Mouse (Mus musculus): Measurements from ENCODE around the gene Gm20431.

The Gm20431 gene

DNA sequence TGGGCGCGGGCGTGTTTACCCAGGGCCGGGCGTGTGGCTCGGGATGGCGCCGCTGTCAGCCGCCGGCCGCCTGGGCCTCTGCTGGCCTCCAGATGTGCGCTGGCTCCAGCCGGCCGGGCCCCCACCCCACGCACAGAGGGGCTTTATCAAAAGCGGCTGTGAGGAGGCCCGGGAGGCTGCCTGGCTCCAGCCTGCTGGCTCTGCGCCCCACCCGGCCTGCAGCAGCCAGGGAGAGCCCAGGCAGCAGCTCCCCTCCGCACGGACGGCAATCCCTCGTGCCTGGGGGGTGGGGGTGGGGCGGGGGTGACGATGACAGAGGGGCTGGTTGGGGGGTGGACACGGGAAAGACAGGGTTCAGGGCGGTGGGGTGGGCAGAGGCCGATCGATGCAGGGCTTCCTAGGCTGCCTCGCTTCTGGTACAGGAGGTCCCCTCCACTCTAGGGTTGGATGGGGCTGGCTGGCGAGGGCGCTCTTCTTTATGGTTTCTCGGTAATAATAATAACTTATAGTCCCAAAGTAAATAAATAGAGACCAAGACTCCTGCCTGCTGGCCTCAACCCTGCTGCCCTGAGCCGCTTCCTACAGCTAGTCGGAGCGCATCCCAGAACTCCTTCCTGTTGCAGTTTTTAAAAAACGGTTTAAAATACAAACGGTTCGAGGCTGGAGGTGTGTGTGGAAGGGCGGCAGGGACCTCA lies 63.7 kb downstream of the Gm20431 start:
- peak; percentile 62 for DNase-seq

DNA sequence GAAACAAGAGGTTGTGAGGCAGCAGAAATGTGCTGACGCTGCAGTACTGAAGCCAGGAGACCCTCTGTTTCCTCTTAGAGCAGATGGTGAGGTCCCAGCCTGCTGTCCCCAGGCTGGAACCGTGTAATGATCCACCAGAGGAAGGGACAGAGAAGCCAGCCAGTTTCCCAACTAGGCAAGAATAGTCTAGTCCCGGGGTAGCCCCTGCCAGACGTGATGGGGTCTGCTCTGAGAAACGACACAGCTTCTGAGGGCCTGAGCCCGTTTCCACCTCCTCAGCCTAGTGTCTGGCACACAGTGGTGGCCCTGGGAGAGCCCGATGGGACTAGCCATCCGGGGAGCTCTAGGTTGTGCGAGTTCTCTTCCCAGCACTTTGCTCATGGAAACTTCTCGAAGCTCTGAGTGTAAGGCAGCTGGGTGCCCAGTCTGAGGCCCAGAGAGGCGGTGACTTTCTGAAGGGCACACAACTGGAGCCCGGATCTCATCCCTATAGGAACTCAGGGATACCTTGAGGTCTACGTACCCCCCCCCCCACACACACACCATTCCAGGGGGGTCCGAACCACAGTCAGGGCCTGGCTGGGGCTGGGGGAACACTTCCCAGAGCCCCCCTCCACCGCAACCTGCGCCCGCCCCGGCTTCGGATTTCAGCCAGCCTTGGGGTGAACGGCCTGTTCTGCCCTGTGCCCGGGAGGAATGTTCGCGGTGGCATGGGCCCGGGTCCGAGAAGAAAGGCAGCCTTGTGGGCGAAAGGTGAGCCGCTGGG lies 64.4 kb downstream of the Gm20431 start:
- DNase-seq: no peak

DNA sequence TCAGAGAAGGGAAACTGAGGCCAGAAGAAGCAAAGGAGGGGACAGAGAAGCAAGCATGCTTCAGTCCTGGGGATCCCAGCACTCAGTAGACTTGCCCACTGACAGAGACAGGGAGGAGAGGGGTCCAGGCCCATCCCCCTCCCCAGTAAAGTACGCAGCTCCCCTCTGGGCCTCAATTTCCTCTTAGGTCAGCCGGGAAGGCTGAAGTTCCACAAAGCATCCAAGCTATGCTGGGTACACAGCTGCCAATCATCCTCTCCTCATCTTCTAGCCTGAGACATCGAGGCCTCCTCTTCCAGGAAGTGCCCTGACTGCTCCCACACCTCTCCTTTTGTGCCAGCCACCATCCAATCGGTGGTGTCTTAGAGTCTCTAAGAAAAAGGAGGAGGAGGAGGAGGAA lies 65.0 kb downstream of the Gm20431 start:
- no peak for DNase-seq

DNA sequence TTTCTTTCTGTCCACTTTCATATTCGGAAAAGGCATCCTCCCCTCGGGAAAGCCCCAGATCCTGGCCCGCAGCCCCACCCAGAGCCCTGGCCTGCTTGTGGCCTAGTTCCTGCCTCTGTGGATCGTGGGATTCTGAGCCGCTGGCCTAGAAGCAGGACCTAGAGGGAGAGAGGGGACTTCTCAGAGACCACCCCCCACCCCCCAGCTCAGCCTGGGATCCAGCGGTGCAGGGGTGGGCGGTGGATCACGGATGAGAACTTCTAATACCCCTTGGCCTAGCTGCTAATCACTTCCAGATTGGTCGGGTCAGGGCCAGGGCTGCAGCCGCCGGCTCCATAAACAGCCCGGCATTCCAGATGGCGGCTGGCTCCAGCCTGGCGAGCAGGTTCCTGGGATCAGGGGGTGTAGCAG lies 65.5 kb downstream of the Gm20431 start:
- no peak for DNase-seq

DNA sequence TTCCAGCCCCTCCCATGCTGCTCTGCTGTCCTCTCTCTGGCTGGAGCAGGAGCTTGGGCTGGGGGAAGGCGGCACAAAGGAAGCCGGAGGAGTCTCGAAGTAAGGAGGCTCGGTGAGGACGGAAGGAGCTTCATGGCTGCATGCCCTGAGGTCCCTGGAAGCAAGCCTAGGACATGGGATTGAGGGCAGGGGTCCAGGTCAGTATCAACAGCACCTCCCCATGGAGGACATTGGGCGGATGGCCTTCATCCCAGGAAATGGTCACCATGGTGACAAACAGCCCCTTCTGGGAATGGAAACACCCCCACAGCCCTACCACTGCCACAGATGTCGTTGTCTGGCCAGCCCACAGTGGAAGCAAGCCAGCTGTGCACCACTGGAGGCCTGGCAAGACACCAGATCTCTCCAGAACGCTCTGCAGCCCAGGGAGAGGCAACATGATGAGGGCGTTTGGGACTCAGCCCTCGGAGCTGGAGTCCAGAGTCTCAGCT lies 66.8 kb downstream of the Gm20431 start:
- peak; percentile 88 for DNase-seq

DNA sequence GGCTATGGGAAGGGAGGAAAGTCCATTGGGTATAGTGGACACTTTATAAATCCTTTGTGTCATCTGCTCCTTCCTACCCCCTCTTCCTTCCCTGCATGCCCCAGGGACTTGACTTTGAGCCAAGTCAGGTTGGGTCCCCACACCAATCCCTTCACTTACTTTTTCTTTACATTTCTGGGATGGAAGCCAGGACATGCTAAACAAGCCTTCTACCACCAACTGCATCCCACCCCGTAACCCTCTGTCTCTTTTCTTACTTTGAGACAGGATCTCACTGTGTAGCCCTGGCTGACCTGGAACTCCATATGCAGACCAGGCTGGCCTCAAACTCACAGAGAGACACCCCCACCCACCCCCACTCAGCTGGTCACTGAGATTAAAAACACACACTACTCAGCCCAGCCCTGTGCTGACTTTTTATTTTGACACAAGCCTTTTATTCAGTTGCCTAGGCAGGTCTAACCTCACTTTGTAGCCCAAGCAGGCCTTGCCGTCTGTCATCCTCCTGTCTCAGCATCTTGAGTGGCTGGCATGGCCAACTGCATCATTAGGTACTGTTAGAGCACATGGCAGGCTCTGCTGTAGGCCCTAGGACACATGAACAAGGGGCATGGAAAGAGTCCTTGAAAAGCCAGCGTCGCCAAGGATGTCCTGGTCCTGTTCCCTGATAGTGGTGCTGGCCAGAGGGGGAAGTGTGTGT lies 67.6 kb downstream of the Gm20431 start:
- DNase-seq: no peak

DNA sequence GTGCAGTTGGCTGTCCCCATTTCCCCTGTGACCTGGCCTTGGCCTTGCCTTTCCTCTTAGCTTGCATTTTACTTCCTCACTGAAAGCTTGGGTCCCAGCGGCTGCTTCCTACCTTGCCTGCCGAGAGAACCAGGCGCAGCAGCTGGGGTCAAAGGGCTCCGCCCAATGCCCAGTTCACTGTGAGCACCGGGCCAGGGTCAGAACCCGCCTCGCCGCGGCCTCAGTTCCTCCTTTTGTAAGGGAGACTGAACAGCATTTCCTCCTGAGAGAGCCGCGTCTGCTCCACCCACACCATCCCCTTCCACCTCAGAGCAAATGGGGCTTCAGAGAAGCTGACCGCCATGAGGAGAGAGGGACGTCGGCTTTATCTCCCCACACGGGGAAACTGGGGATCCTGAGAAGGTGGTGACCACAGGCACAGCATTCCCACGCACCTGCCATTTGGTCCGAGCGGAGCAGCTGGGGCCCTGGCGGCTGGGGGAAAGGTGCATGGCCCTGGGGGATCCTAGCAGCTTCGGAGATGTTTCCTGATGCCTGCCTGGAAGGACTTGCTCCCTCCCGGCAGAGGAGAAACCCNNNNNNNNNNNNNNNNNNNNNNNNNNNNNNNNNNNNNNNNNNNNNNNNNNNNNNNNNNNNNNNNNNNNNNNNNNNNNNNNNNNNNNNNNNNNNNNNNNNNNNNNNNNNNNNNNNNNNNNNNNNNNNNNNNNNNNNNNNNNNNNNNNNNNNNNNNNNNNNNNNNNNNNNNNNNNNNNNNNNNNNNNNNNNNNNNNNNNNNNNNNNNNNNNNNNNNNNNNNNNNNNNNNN lies 72.3 kb downstream of the Gm20431 start:
- DNase-seq: peak; percentile 68

DNA sequence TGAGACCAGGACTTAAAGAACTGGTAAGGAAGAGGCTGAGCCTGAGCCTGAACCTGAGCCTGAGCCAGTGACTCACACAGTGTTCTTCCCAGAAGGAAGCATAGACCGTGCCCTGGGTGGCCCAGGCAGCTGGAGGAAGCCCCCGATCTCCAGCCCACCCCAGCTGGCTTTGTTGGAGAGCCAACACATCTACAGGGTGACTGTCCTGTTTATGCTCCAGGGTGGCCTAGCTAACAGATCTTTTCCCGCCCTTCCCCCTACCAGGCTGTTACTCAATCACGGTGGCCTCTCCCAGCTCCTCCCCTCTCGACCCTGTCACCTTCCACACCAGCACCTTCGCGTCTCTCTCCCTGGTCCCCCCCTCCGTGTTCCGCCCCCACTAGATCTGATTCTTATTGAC lies 74.3 kb downstream of the Gm20431 start:
- peak; percentile 60 for DNase-seq

DNA sequence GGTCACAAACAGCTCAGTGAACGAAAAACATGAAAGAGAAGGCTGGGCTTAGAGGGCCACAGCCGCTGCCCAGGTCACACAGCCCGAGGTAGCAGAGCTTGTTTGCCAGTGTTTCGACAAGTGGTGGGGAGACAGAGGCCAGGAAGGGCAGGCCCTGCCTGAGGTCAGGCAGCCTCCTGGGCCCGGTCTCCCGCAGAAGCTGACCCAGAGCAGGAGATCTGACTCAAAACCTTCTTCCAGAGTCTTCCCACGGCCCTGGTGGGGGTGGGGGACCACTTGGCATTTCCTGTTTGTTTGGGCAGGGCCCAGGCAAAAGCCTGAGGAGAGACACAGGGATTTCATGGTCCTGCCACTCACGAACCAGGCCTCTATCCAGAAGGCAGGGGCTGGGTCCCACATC lies 75.3 kb downstream of the Gm20431 start:
- DNase-seq: peak; percentile 73

DNA sequence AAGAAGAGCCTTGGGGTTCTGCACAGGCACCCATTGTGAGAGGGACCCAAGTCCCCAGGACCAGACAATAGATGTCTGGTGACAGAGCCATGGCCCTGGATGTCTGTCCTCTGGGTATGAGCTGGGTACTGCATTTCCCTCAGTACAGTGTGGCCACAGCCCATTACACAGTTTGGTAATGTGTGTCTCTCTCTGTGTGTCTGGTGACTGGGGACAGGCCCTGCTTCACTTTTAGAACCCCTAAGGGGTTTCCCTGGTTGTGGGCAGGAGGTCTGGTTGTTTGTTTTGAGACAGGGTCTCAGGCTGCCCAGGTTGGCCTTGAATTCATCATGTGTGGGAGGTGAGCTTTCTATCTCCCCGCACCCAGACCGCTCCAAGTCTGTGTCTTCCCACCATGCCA lies 76.0 kb downstream of the Gm20431 start:
- no peak for DNase-seq

DNA sequence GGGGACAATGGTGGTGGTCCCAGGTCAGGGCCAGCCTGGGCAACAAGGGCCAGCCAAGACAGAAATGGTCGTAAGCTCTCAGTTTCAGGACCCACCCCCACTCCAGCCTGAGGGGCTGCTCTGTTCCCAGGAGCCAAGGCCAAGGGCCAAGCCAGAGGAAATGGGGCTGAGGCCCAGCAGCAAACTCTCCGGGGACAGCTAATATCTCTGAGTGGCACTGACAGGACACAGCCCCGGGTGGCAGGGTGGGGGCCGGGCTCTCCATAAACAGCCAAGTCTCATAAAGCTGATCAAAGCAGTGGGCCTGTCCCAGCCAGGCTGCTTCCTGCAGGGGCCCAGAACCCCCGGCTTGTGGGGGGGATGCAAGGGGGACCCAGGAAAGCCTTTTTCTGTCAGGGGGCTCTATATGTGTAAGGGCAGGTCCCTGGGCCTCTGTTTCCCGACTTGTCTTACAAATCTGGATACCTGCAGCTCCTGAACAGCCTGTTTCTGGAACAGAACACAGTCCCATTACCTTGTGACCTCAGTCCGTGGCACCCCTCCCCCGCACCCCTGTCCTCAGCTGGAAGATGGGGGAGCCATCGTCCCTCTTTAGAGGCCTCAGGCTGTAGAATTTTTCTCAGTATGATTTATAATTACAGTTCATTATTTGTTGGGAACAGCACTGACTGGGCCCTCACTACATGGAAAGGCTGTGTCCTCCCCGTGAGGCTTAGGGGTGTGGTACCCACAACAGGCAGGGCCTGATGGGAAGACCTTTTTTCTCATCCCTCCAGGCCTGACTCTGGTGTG lies 77.9 kb downstream of the Gm20431 start:
- peak; percentile 74 for DNase-seq

DNA sequence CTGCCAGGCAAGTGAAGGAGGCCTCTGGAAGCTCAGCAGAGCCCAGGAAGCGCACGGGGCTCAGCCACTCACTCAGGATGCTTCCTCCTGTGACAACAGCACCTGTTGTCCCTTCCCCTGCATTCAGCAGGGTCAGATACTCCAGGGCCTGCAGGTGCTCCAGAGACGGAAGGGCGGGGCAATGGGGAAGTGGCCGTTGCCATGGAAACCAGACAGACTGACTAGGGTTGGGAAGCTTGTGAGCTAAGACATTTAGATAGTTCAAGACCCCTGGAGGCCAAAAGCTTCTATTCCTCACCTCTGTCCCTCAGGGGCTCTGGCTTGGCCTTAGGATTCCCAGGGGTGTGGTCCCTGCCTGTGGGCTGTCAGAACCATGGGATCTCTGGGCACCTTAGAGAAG lies 82.8 kb downstream of the Gm20431 start:
- DNase-seq: no peak

DNA sequence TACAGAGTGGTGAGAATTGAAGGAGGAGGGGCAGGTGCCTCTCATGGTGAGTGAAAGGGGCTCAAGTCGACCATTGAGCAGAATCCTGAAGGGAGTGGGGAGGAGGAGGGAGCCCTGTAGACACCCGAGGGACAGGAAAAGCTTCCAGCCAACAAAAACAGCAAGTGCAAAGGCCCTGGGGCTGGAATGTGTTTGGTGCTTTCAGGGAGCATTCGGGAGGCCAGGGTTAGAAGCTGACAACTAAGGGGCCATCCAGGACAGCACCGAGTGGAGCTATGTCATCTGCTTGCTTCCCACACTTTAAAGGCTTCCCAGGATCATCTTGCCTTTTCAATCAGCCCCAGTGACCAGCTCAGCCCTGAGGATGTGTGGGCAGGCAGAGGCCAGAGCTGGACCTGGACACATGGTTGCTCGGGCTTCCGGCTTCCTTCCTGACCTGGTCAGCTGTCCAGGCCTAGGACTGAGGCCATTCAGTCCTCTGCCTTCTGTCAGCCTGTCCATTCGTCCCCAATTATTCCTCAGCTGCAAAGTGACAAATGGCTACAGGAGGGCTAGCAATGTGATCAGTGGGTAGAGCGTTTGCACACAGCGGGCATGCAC lies 84.0 kb downstream of the Gm20431 start:
- no peak for DNase-seq

DNA sequence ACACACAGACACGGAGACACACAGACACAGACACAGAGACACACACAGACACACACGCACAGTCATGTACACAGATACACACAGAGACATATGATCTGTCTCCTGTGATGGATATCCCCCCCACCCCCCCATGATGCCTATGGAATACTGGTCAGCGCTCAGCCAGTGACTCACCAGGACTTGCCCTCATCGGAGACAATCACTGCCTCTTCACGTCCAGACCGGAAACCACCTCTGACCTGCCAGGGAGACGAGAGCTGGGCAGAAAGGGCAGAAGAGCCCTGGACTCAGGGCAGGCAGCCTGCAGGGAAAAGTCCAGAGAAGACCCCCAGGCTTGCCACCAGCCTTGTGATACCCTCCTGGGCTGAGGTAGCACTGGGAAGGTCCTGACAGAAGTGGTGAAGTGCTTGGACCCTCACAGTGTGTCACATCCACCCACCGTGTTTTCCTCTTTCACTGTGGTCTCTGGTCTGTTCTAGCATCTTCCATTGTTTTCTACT lies 85.1 kb downstream of the Gm20431 start:
- DNase-seq: no peak

DNA sequence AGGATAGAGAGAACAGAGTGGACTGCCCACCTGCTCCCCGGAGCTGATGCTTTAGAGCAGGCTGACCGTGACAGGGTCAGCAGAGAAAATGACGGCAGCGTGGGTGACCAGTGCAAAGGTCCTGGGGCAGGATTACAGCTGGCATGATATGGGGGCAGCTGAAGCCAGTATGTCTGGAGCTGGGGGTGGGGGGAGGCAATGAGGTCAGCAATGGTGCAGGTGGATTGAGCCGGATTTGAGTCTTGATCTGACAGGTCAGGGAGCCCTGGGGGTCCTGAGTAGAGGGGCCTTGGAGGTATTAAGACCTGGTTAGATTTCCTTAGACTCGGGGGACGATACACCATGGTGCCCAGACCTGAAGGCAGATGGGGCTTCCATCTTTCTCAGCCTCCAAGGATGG lies 85.7 kb downstream of the Gm20431 start:
- no peak for DNase-seq

DNA sequence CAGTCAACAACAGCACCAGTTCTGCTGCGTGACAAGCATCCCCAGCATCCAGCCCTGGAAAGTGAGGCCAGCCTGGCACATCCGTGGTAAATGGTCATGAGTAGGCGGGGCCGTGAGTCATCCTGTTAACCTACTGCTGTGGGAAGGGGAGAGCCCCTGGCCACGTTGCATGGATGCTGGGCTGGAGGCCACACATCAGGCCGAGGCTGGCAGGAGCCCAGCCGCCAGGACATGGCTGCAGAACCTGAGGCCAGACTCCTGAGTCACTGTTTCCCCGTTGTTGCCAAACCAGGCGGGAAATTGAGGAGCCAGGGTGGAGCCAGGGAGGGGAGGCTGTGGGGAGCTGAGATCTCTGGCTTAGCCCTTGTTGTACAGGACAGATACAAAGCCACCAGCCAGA lies 86.5 kb downstream of the Gm20431 start:
- DNase-seq: no peak

DNA sequence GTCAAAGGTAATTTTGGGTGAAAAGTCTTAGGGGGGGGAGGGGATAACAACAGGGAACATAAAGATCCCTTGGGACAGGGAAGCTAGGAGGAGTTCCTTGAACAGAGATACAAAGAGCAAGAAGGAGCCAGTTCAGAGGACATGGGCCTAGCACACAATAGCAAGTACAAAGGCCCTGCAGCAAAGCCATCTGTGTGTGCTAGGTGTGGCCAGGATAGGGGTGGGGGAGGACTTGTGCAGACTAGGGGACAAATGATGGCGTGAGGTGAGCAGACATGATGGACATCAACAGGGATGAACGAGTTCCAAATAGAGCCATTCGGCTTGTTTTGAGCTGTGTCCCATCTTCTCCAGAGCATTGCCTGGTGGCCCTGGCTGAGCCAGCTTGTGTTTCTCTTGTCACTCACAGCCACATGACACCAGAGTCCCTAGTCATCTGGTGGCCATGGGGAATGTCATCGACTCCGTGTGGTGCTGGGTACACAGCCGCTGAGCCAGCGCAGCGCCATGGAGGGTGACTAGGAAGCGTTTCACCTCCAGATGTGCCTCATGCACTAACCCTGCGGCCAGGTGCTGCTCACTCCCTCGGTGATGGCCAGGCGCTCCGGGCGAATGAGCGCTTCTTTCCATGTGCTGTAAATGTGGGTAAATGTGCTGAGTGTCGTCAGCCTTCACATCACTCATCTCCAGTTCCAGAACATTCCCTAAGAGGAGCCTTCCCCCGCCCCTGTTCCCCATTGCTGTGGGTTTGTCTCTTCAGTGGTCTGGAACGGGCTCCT lies 89.7 kb downstream of the Gm20431 start:
- no peak for DNase-seq

DNA sequence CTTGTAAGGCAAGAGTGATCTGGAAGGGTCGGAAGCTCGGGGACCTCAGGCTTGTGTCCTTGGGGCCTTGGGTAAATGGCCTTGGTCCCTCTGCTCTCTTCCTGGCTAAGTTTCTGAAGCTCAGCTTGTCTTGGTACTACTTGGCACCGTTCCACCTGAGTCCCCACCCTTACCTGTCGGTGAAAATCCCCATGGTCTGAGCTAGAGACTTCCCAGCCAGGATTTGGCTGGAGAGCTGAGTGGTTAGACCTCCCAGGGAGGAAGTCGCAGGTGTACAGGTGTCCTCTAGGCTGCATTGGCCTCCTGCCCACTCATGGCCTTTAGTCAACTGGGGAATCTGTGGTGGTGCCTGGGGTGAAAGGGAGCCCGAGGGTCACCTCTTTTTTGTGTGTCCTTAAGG lies 90.5 kb downstream of the Gm20431 start:
- DNase-seq: no peak

DNA sequence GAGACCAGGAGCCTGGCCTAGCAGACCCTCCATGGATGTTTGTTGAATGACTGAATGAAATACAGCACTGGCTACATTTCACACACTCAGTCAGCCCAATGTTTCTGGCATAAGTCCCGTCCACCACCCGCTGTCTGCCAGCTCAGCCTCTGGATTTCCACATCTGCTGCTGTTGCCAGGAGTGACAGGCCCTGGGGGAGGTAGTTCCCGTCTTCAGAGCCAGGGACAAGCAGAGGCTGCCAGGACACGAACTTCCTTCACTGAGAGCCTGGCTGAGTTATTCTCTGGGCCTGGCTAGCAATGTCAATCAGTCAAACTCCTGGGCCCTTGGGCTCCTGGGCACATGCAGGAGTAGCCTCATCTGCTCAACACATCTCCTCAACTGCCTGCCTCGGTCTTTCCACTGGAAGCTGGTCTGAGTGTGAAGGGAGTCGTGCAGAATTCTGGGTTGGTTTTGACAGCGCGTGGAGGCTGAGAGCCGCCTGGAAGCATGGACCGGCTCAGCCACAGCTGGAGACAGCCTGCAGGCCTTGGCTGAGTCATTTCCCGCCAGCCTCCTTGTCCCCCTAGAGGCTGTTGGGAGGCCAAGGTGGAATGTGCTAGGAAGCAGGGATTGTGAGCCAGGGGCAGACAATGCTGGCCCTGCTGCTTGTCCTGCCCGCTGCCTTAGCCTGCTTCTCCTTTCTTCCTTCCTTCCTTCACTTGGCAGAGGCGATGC lies 91.2 kb downstream of the Gm20431 start:
- DNase-seq: peak; percentile 81

DNA sequence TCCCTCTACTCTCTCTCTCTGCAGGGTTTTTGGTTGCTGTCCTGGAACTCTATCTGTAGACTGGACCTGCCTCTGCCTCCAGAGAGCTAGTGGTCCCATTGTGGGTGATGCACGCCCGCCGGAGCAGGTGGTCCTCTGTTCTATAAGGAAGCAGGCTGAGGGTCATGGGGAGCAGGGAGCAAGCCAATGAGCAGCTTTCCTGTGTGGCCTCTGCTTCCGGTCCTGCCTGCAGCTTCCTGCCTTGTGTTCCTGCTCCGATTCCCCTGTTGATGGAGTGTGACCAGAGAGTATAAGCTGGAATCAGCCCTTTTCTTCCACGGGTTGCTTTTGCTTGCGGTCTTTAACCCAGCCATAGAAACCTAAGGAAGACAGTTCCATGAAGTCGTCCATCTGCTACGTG lies 93.2 kb downstream of the Gm20431 start:
- DNase-seq: no peak
